ENCODE assay signal across 7 mouse cellular contexts in genomic region chr1:191574871-191575457, GRCm38 (mm10). TPM values are rescaled to one million over a fixed set of nuclear protein-coding genes. Genes with fewer than 3 reads are reported as not detected.
DNase-seq lines count a peak whose midpoint lies in the region; ATAC-seq and TF ChIP-seq lines count a peak whose summit lies in the region.

No protein-coding gene starts in this region.

- DNase-seq in 416B (ENCODE audit: low read depth), result peak; percentile 88
- DNase-seq in heart, postnatal 0 days (ENCODE audit: low spot score), result peak; percentile 69
- peak; percentile 80 for DNase-seq in limb, embryonic 11.5 days (ENCODE audit: low spot score)
- peak; percentile 67 for DNase-seq in thymus, postnatal 14 days

- peak overlapping the region; percentile 85 for H3K27ac ChIP-seq in heart, postnatal 0 days (ENCODE audit: low read depth)
- H3K27ac ChIP-seq in limb, embryonic 11.5 days (replicated peaks; ENCODE audit: low read depth, low read length), result peak overlapping the region; percentile 88
- peak overlapping the region; percentile 72 for H3K27ac ChIP-seq in midbrain, embryonic 12.5 days (replicated peaks)

- H3K79me3 ChIP-seq in C2C12 (ENCODE audit: low read depth), result peaks cover 82% of the 10 kb centered on the region

- peak; percentile 39 for ATAC-seq in common myeloid progenitor, adult 5-6 weeks (replicated peaks; ENCODE audit: low read depth, poor library complexity, severe bottlenecking)
- peak; percentile 30 for ATAC-seq in heart, postnatal 0 days (ENCODE audit: insufficient read depth, low read depth)
- ATAC-seq in limb, embryonic 11.5 days (ENCODE audit: insufficient number of reproducible peaks, low FRiP score, low TSS enrichment, low read depth), result peak; percentile 27; the same call in 1 of the 2 replicates
- peak; percentile 38 for ATAC-seq in midbrain, embryonic 12.5 days (ENCODE audit: low FRiP score, low read depth)

- peak overlapping the region; percentile 84 for H3K4me2 ChIP-seq in heart, postnatal 0 days (ENCODE audit: low read depth, low read length)
- H3K4me2 ChIP-seq in limb, embryonic 11.5 days (ENCODE audit: low read depth, severe bottlenecking), result peak overlapping the region; percentile 69
- H3K4me2 ChIP-seq in midbrain, embryonic 12.5 days (replicated peaks), result peak overlapping the region; percentile 67

- H3K79me2 ChIP-seq in C2C12 (ENCODE audit: control insufficient read depth, insufficient read depth), result peaks cover 94% of the 10 kb centered on the region

- peaks cover 26% of the 10 kb centered on the region for H3K4me1 ChIP-seq in heart, postnatal 0 days (ENCODE audit: control insufficient read depth, insufficient read depth)
- H3K4me1 ChIP-seq in limb, embryonic 11.5 days (ENCODE audit: control insufficient read depth, insufficient read depth, low read length), result peaks cover 8% of the 10 kb centered on the region
- H3K4me1 ChIP-seq in midbrain, embryonic 12.5 days, result peaks cover 37% of the 10 kb centered on the region

- peak overlapping the region; percentile 70 for H3K4me3 ChIP-seq in C2C12 (ENCODE audit: insufficient read depth, poor library complexity, severe bottlenecking)
- peak overlapping the region; percentile 83 for H3K4me3 ChIP-seq in heart, postnatal 0 days (ENCODE audit: low read depth, low read length)
- peak overlapping the region; percentile 89 for H3K4me3 ChIP-seq in limb, embryonic 11.5 days (ENCODE audit: low read depth, low read length)
- H3K4me3 ChIP-seq in midbrain, embryonic 12.5 days, result peak overlapping the region; percentile 86

- no peak for TF ChIP-seq CTCF in C2C12 (IDR thresholded peaks at IDR 0.05; ENCODE audit: control insufficient read depth, insufficient read depth, insufficient read length)
- TF ChIP-seq CTCF in heart, postnatal 0 days (IDR thresholded peaks at IDR 0.05; ENCODE audit: low read depth), result no peak

- no peak for TF ChIP-seq EP300 in heart, postnatal 0 days (IDR thresholded peaks at IDR 0.05; ENCODE audit: low read depth)

- H3K27me3 ChIP-seq in C2C12 (ENCODE audit: control insufficient read depth, insufficient read depth, insufficient read length), result no peaks in the 10 kb centered on the region
- no peaks in the 10 kb centered on the region for H3K27me3 ChIP-seq in heart, postnatal 0 days (ENCODE audit: control insufficient read depth, insufficient read depth, low read length)
- H3K27me3 ChIP-seq in limb, embryonic 11.5 days (ENCODE audit: control insufficient read depth, insufficient read depth, low read length), result no peaks in the 10 kb centered on the region
- H3K27me3 ChIP-seq in midbrain, embryonic 12.5 days, result no peaks in the 10 kb centered on the region

- H3K9ac ChIP-seq in heart, postnatal 0 days (replicated peaks; ENCODE audit: low read depth, low read length), result peak overlapping the region; percentile 69
- peak overlapping the region; percentile 91 for H3K9ac ChIP-seq in limb, embryonic 11.5 days (ENCODE audit: low read length)
- peak overlapping the region; percentile 68 for H3K9ac ChIP-seq in midbrain, embryonic 12.5 days (replicated peaks)

- no peaks in the 10 kb centered on the region for H3K9me3 ChIP-seq in heart, postnatal 0 days (replicated peaks; ENCODE audit: control insufficient read depth, low read length)
- no peaks in the 10 kb centered on the region; the same call in 1 of the 2 replicates for H3K9me3 ChIP-seq in limb, embryonic 11.5 days (ENCODE audit: control insufficient read depth, low read length)
- peaks cover 1% of the 10 kb centered on the region; the same call in 1 of the 2 replicates for H3K9me3 ChIP-seq in midbrain, embryonic 12.5 days

- H3ac ChIP-seq in C2C12 (ENCODE audit: control insufficient read depth, insufficient read length, low read depth), result peak overlapping the region; percentile 93

- peaks cover 23% of the 10 kb centered on the region for H3K36me3 ChIP-seq in C2C12 (ENCODE audit: control insufficient read depth, insufficient read depth)
- no peaks in the 10 kb centered on the region; the same call in 1 of the 2 replicates for H3K36me3 ChIP-seq in heart, postnatal 0 days (replicated peaks; ENCODE audit: control insufficient read depth, insufficient read depth, low read length)
- peaks cover 3% of the 10 kb centered on the region; the same call in 1 of the 2 replicates for H3K36me3 ChIP-seq in limb, embryonic 11.5 days (ENCODE audit: control insufficient read depth, insufficient read depth, low read length)
- peaks cover 8% of the 10 kb centered on the region for H3K36me3 ChIP-seq in midbrain, embryonic 12.5 days

- under 1% methylated on average over 52 of the region's 52 CpGs for whole genome bisulfite sequencing in heart, postnatal 0 days
- WGBS in limb, embryonic 11.5 days, result under 1% methylated on average over 52 of the region's 52 CpGs
- under 1% methylated on average over 52 of the region's 52 CpGs for WGBS in midbrain, embryonic 12.5 days

TF ChIP-seq in C2C12, 6 proteins besides CTCF, POLR2A, EP300 and RAD21:
- no peak for TF ChIP-seq MYOD1 (IDR thresholded peaks at IDR 0.05; ENCODE audit: control insufficient read depth, insufficient read length, low read depth)
- peak; percentile 61 for TF ChIP-seq MAX (IDR thresholded peaks at IDR 0.05)
TF ChIP-seq in C2C12: peak in this region for 1.

RNA-seq across cellular contexts. Expression of gene Dtl, which starts 0.4 kb away (rescaled TPM):
- polyA plus RNA-seq in C2C12 (2012; fragmentation: generic; extraction: Trizol), result 8.6 TPM
- 95.8 and 105 TPM in 2 replicates for total RNA-seq in common myeloid progenitor, adult 5-6 weeks (2017)
- 4.1 and 7.6 TPM in 2 replicates for total RNA-seq in heart, postnatal 0 days (2014; rRNA removed; ENCODE audit: low replicate concordance)
- 5.9 and 6.2 TPM in 2 replicates for polyA plus RNA-seq in heart, postnatal 0 days (2015; fragmentation: Nextera tagmentation; extraction: Ambion mirVana)
- polyA plus RNA-seq in limb, embryonic 11.5 days (2014; fragmentation: Nextera tagmentation; extraction: Ambion mirVana), result 84.2 and 92.2 TPM in 2 replicates
- polyA plus RNA-seq in midbrain, embryonic 12.5 days (2016; fragmentation: Nextera tagmentation; extraction: Ambion mirVana), result 59.1 and 60.7 TPM in 2 replicates

RNA-seq across cellular contexts. Expression of gene Ints7, which starts 0.5 kb away (rescaled TPM):
- polyA plus RNA-seq in C2C12 (2012; fragmentation: generic; extraction: Trizol), result 24.1 TPM
- 84.8 and 86.4 TPM in 2 replicates for total RNA-seq in common myeloid progenitor, adult 5-6 weeks (2017)
- 33.2 and 33.8 TPM in 2 replicates for total RNA-seq in heart, postnatal 0 days (2014; rRNA removed; ENCODE audit: low replicate concordance)
- polyA plus RNA-seq in heart, postnatal 0 days (2015; fragmentation: Nextera tagmentation; extraction: Ambion mirVana), result 14.1 and 15.1 TPM in 2 replicates
- 63.0 and 76.0 TPM in 2 replicates for polyA plus RNA-seq in limb, embryonic 11.5 days (2014; fragmentation: Nextera tagmentation; extraction: Ambion mirVana)
- 68.4 and 75.1 TPM in 2 replicates for polyA plus RNA-seq in midbrain, embryonic 12.5 days (2016; fragmentation: Nextera tagmentation; extraction: Ambion mirVana)

Comparison
In these comparisons a context has a peak if more than half of its experiments do, and no peak if none do; other contexts are left out.
1. Peak in every context shown above with its lines: DNase-seq, ATAC-seq, H3K4me3 ChIP-seq and H3K27ac ChIP-seq.